Mouse (Mus musculus): ENCODE data around the gene Psg25. TPM values are rescaled to one million over a fixed set of nuclear protein-coding genes. Genes with fewer than 3 reads are reported as not detected.
"Not testable (repeated sequence)": the region's sequence is repeated elsewhere in the genome, so short reads cannot be mapped to it uniquely, and the experiment has no call there.

Gene Psg25
- total RNA-seq (2018; cell fraction: chromatin; rRNA removed): not detected
- not detected for total RNA-seq (2018; cell fraction: cytosol; rRNA removed)
- total RNA-seq (2018; cell fraction: nucleus; rRNA removed): not detected
- polyA plus RNA-seq (2018): not detected in 3 replicates

- 95% methylated on average over 1 of the region's 1 CpGs for WGBS (ENCODE audit: missing documents)
- H3K36me3 ChIP-seq (ENCODE audit: inconsistent target): no peaks in the 10 kb centered on the region
- no peaks in the 10 kb centered on the region for H3K79me2 ChIP-seq (ENCODE audit: inconsistent target)
- H3K4me3 ChIP-seq (ENCODE audit: inconsistent target): no peak within 1 kb of the TSS
- H3K27ac ChIP-seq: no peak within 1 kb of the TSS
Measured at GRCm38 (mm10) chr7:18532169-18532568, at the start of gene Psg25. Gene Psg25 (minus strand): TSS chr7:18532269.

GRCm38 (mm10) chr7:18567205-18567604, 35.1 kb upstream of the Psg25 start, which contains the start of gene Psg27:
Gene Psg27 (minus strand): TSS chr7:18567305.
- H3K4me3 ChIP-seq (ENCODE audit: inconsistent target): no peak within 1 kb of the TSS
- no peaks in the 10 kb centered on the region for H3K36me3 ChIP-seq (ENCODE audit: inconsistent target)
- H3K79me2 ChIP-seq (ENCODE audit: inconsistent target): no peaks in the 10 kb centered on the region
- no peak within 1 kb of the TSS for H3K27ac ChIP-seq
- WGBS (ENCODE audit: missing documents): 83% methylated on average over 3 of the region's 3 CpGs

GRCm38 (mm10) chr7:18559850-18560249, 27.8 kb upstream of the Psg25 start:
- Histone ChIP-seq H3K4me3 (ENCODE audit: inconsistent target) (no peak overlapping the region), H3K79me2 (ENCODE audit: inconsistent target) (no peaks in the 10 kb centered on the region), H3K36me3 (ENCODE audit: inconsistent target) (no peaks in the 10 kb centered on the region)

GRCm38 (mm10) chr7:18555751-18556150, 23.7 kb upstream of the Psg25 start:
- H3K36me3 ChIP-seq (ENCODE audit: inconsistent target); H3K4me3 ChIP-seq (ENCODE audit: inconsistent target); H3K79me2 ChIP-seq (ENCODE audit: inconsistent target); H3K27ac ChIP-seq: not testable (repeated sequence)
- 79% methylated on average over 3 of the region's 3 CpGs for WGBS (ENCODE audit: missing documents)

More at GRCm38 (mm10) chr7:18559850-18560249, 27.8 kb upstream of the Psg25 start:
- no peak overlapping the region for H3K27ac ChIP-seq

GRCm38 (mm10) chr7:18533420-18533819, 1.4 kb upstream of the Psg25 start:
- Histone ChIP-seq H3K79me2 (ENCODE audit: inconsistent target) (no peaks in the 10 kb centered on the region), H3K36me3 (ENCODE audit: inconsistent target) (no peaks in the 10 kb centered on the region), H3K27ac (no peak overlapping the region), H3K4me3 (ENCODE audit: inconsistent target) (no peak overlapping the region)
- WGBS (ENCODE audit: missing documents): 65% methylated on average over 3 of the region's 3 CpGs

GRCm38 (mm10) chr7:18524668-18525067, 7.4 kb downstream of the Psg25 start:
- WGBS (ENCODE audit: missing documents): 94% methylated on average over 8 of the region's 8 CpGs
- no peaks in the 10 kb centered on the region for H3K36me3 ChIP-seq (ENCODE audit: inconsistent target)

GRCm38 (mm10) chr7:18512848-18513247, 19.2 kb downstream of the Psg25 start:
- H3K4me3 ChIP-seq (ENCODE audit: inconsistent target): not testable (repeated sequence)

More at GRCm38 (mm10) chr7:18524668-18525067, 7.4 kb downstream of the Psg25 start:
- Histone ChIP-seq H3K79me2 (ENCODE audit: inconsistent target) (no peaks in the 10 kb centered on the region), H3K27ac (no peak overlapping the region), H3K4me3 (ENCODE audit: inconsistent target) (no peak overlapping the region)

GRCm38 (mm10) chr7:18512417-18512816, 19.7 kb downstream of the Psg25 start:
- WGBS (ENCODE audit: missing documents): 50% methylated on average over 1 of the region's 2 CpGs

More at GRCm38 (mm10) chr7:18512848-18513247, 19.2 kb downstream of the Psg25 start:
- H3K27ac ChIP-seq; H3K79me2 ChIP-seq (ENCODE audit: inconsistent target); H3K36me3 ChIP-seq (ENCODE audit: inconsistent target): not testable (repeated sequence)

GRCm38 (mm10) chr7:18511479-18511878, 20.6 kb downstream of the Psg25 start:
- Histone ChIP-seq H3K79me2 (ENCODE audit: inconsistent target) (no peaks in the 10 kb centered on the region), H3K4me3 (ENCODE audit: inconsistent target) (no peak overlapping the region), H3K27ac (no peak overlapping the region), H3K36me3 (ENCODE audit: inconsistent target) (no peaks in the 10 kb centered on the region)
- WGBS (ENCODE audit: missing documents): 39% methylated on average over 9 of the region's 9 CpGs

More at GRCm38 (mm10) chr7:18512417-18512816, 19.7 kb downstream of the Psg25 start:
- H3K27ac ChIP-seq; H3K4me3 ChIP-seq (ENCODE audit: inconsistent target); H3K36me3 ChIP-seq (ENCODE audit: inconsistent target); H3K79me2 ChIP-seq (ENCODE audit: inconsistent target): not testable (repeated sequence)

- H3K79me2 ChIP-seq (ENCODE audit: inconsistent target): no peaks in the 10 kb centered on the region
- no peak within 1 kb of the TSS for H3K27ac ChIP-seq
- H3K4me3 ChIP-seq (ENCODE audit: inconsistent target): no peak within 1 kb of the TSS
- H3K36me3 ChIP-seq (ENCODE audit: inconsistent target): no peaks in the 10 kb centered on the region
- 100% methylated on average over 1 of the region's 1 CpGs for WGBS (ENCODE audit: missing documents)
Measured at GRCm38 (mm10) chr7:18484077-18484476, 48.0 kb downstream of the Psg25 start, which contains the start of gene Psg26. Gene Psg26 (minus strand): TSS chr7:18484177.

Other genes with a start within 250 kb of the Psg25 start
- gene Psg18, start 177.3 kb downstream of the Psg25 start, polyA plus RNA-seq (2018): not detected in 3 replicates
- gene Psg28, start 100.2 kb downstream of the Psg25 start, polyA plus RNA-seq (2018): not detected in 3 replicates
- gene Psg26, start 48.1 kb downstream of the Psg25 start, polyA plus RNA-seq (2018): not detected in 3 replicates
- gene Psg27, start 35.0 kb upstream of the Psg25 start, polyA plus RNA-seq (2018): not detected in 3 replicates
- not detected in 3 replicates for gene Psg23, start 84.2 kb upstream of the Psg25 start, polyA plus RNA-seq (2018)
- not detected in 3 replicates for gene Psg21, start 124.5 kb upstream of the Psg25 start, polyA plus RNA-seq (2018)
- not detected in 3 replicates for gene Psg20, start 153.9 kb upstream of the Psg25 start, polyA plus RNA-seq (2018)
- not detected in 3 replicates for gene Psg22, start 185.8 kb upstream of the Psg25 start, polyA plus RNA-seq (2018)